Mouse (Mus musculus) urinary bladder, postnatal 36 days (tissue): ENCODE results near the gene Zcchc10.
"Not testable (repeated sequence)": the region's sequence is repeated elsewhere in the genome, so short reads cannot be mapped to it uniquely, and the experiment has no call there.

Source experiments
- DNase-seq, 2 experiments: peaks; one replicate each; pipeline ENCODE4 v3.0.0; 2022; ENCODE audit warnings: low spot score in 2 of 2, mixed read lengths in 1 of 2

Zcchc10 gene

GRCm38 (mm10) chr11:53324512-53324968 lies at the start of gene Zcchc10:
Zcchc10 (plus strand) TSS chr11:53324679.
- DNase-seq, result peak; percentile 83 to 89

GRCm38 (mm10) chr11:53275358-53275757 lies 49.1 kb upstream of the Zcchc10 start:
- DNase-seq, result no peak

GRCm38 (mm10) chr11:53278411-53278810 lies 46.1 kb upstream of the Zcchc10 start:
- no peak for DNase-seq

- no peak for DNase-seq
These were observed 38.6 kb upstream of the Zcchc10 start for GRCm38 (mm10) chr11:53285885-53286284.

- DNase-seq, result not testable (repeated sequence)
These were observed 34.3 kb upstream of the Zcchc10 start for GRCm38 (mm10) chr11:53290187-53290586.

- no peak for DNase-seq
These were observed 33.6 kb upstream of the Zcchc10 start for GRCm38 (mm10) chr11:53290871-53291270.

- DNase-seq, result no peak
These were observed 30.0 kb upstream of the Zcchc10 start for GRCm38 (mm10) chr11:53294441-53294840.

GRCm38 (mm10) chr11:53296880-53297279 lies 27.6 kb upstream of the Zcchc10 start:
- DNase-seq, result no peak

GRCm38 (mm10) chr11:53297947-53298860 lies 26.3 kb upstream of the Zcchc10 start:
- no peak for DNase-seq

- peak; percentile 46 to 56 for DNase-seq
These were observed 24.7 kb upstream of the Zcchc10 start for GRCm38 (mm10) chr11:53299551-53300329.

- DNase-seq, result peak; percentile 97 to 99
These were observed 23.9 kb upstream of the Zcchc10 start, which contains the start of gene Hspa4 for GRCm38 (mm10) chr11:53300330-53301166. Hspa4 (minus strand) TSS chr11:53300457.

- no peak for DNase-seq
These were observed 23.3 kb upstream of the Zcchc10 start for GRCm38 (mm10) chr11:53301167-53301515.

- DNase-seq, result no peak
These were observed 20.2 kb upstream of the Zcchc10 start for GRCm38 (mm10) chr11:53304044-53304840.

- no peak for DNase-seq
These were observed 17.5 kb upstream of the Zcchc10 start for GRCm38 (mm10) chr11:53306965-53307364.

- DNase-seq, result no peak
These were observed 16.9 kb upstream of the Zcchc10 start for GRCm38 (mm10) chr11:53307558-53308065.

GRCm38 (mm10) chr11:53308251-53308864 lies 16.1 kb upstream of the Zcchc10 start:
- DNase-seq, result peak; percentile 30 to 48

- DNase-seq, result peak; percentile 38 to 82
These were observed 15.6 kb upstream of the Zcchc10 start for GRCm38 (mm10) chr11:53308884-53309310.

GRCm38 (mm10) chr11:53311385-53311784 lies 13.1 kb upstream of the Zcchc10 start:
- DNase-seq, result no peak

- not testable (repeated sequence) for DNase-seq
These were observed 11.7 kb upstream of the Zcchc10 start for GRCm38 (mm10) chr11:53312823-53313222.

GRCm38 (mm10) chr11:53314770-53315173 lies 9.7 kb upstream of the Zcchc10 start:
- peak in 1 of 2 experiments; percentile 28 for DNase-seq
